Mouse (Mus musculus) urinary bladder, adult 2 months (tissue): ENCODE results near the gene Zfp207. TPM values are rescaled to one million over a fixed set of nuclear protein-coding genes. Genes with fewer than 3 reads are reported as not detected.

ENCODE experiments used
- polyA plus RNA-seq: library from polyadenylated mRNA; depleted of rRNA; stranded (reverse); fragments of >200 nt; gene quantifications from 2 replicates; pipeline ENCODE4 v1.2.3, GENCODE M21; 2012; rRNA removed

Gene Zfp207
- polyA plus RNA-seq, 1 experiment: 116 TPM

Other genes starting within 250 kb of the Zfp207 start
- 11.4 and 13.6 TPM in 2 replicates for gene Tefm, start 241.1 kb upstream of the Zfp207 start, polyA plus RNA-seq
- gene Adap2, start 229.2 kb upstream of the Zfp207 start, polyA plus RNA-seq: 6.4 and 6.5 TPM in 2 replicates
- gene Rnf135, start 199.4 kb upstream of the Zfp207 start, polyA plus RNA-seq: 9.2 and 10.8 TPM in 2 replicates
- gene Rhot1, start 174.3 kb upstream of the Zfp207 start, polyA plus RNA-seq: 49.8 and 53.8 TPM in 2 replicates
- gene Rhbdl3, start 82.4 kb upstream of the Zfp207 start, polyA plus RNA-seq: 2.3 and 3.0 TPM in 2 replicates
- gene 5730455P16Rik, start 5.2 kb upstream of the Zfp207 start, polyA plus RNA-seq: 8.4 and 9.6 TPM in 2 replicates
- 69.0 and 75.9 TPM in 2 replicates for gene Psmd11, start 45.3 kb downstream of the Zfp207 start, polyA plus RNA-seq
- 0.94 and 1.4 TPM in 2 replicates for gene Cdk5r1, start 93.7 kb downstream of the Zfp207 start, polyA plus RNA-seq